Mouse (Mus musculus) testis, adult 2 months (tissue): ENCODE measurements around the gene Cdk1. TPM values are rescaled to one million over a fixed set of nuclear protein-coding genes. Genes with fewer than 3 reads are reported as not detected.

Experiments
- H3K27ac ChIP-seq: fragments of 200-500 bp; 2 replicates; pipeline ENCODE4 v1.5.1; 2012; ENCODE audit warnings: low read depth, low read length; ENCODE audit not compliant: control insufficient read depth, insufficient read depth
- H3K27me3 ChIP-seq: fragments of 200-500 bp; 2 replicates; pipeline ENCODE4 v1.6.1; 2012; ENCODE audit warnings: mild to moderate bottlenecking, low read length, moderate library complexity; ENCODE audit not compliant: control insufficient read depth, insufficient read depth
- H3K36me3 ChIP-seq: fragments of 200-500 bp; 2 replicates; pipeline ENCODE4 v1.6.1; 2012; ENCODE audit warnings: mild to moderate bottlenecking, low read length; ENCODE audit not compliant: control insufficient read depth, insufficient read depth
- H3K4me1 ChIP-seq: fragments of 200-500 bp; 2 replicates; pipeline ENCODE4 v1.6.1; 2012; ENCODE audit warnings: low read length; ENCODE audit not compliant: control insufficient read depth, insufficient read depth
- H3K4me3 ChIP-seq: fragments of 200-500 bp; 2 replicates; pipeline ENCODE4 v1.5.1; 2012; ENCODE audit warnings: low read depth, mild to moderate bottlenecking, low read length, moderate library complexity, mixed read lengths; ENCODE audit not compliant: control insufficient read depth
- CTCF ChIP-seq: fragments of 200-500 bp; IDR thresholded peaks from 2 replicates; pipeline ENCODE4 v1.5.1; 2012; ENCODE audit warnings: low read depth, mild to moderate bottlenecking, inconsistent platforms, low read length, moderate library complexity; ENCODE audit not compliant: control insufficient read depth, insufficient read depth, insufficient replicate concordance
- POLR2A ChIP-seq: fragments of 200-500 bp; IDR thresholded peaks from 2 replicates; pipeline ENCODE4 v1.6.1; 2012; ENCODE audit warnings: low read depth, mild to moderate bottlenecking, inconsistent platforms, low read length, moderate library complexity; ENCODE audit not compliant: control insufficient read depth
- polyA plus RNA-seq: library from polyadenylated mRNA; depleted of rRNA; stranded (reverse); fragments of >200 nt; gene quantifications from 2 replicates; pipeline ENCODE4 v1.2.3, GENCODE M21; 2012

Cdk1 gene
- polyA plus RNA-seq, 1 experiment, result 49.2 TPM

GRCm38 (mm10) chr10:69333212-69333611, 19.5 kb downstream of the Cdk1 start:
- peaks cover under 1% of the 10 kb centered on the region for H3K4me1 ChIP-seq
- no peak overlapping the region for H3K4me3 ChIP-seq
- peaks cover 3% of the 10 kb centered on the region for H3K36me3 ChIP-seq
- no peak overlapping the region for H3K27ac ChIP-seq
- no peaks in the 10 kb centered on the region for H3K27me3 ChIP-seq
- TF ChIP-seq CTCF (no peak), POLR2A (no peak)

GRCm38 (mm10) chr10:69331231-69331630, 21.5 kb downstream of the Cdk1 start:
- Histone ChIP-seq H3K36me3 (no peaks in the 10 kb centered on the region), H3K27me3 (no peaks in the 10 kb centered on the region), H3K4me1 (peaks cover 8% of the 10 kb centered on the region), H3K27ac (no peak overlapping the region), H3K4me3 (no peak overlapping the region)
- TF ChIP-seq CTCF, result no peak
- TF ChIP-seq POLR2A, result no peak

GRCm38 (mm10) chr10:69328656-69329046, 24.1 kb downstream of the Cdk1 start:
- Histone ChIP-seq H3K36me3 (no peaks in the 10 kb centered on the region), H3K27ac (no peak overlapping the region), H3K4me3 (peak overlapping the region; percentile 79), H3K4me1 (peaks cover 12% of the 10 kb centered on the region), H3K27me3 (no peaks in the 10 kb centered on the region)
- TF ChIP-seq POLR2A, result no peak

GRCm38 (mm10) chr10:69328029-69328655, 24.6 kb downstream of the Cdk1 start:
- TF ChIP-seq CTCF (no peak), POLR2A (peak; percentile 48; the same call in 1 of the 2 replicates)
- Histone ChIP-seq H3K36me3 (no peaks in the 10 kb centered on the region), H3K4me3 (peak overlapping the region; percentile 90), H3K27me3 (no peaks in the 10 kb centered on the region), H3K27ac (no peak overlapping the region), H3K4me1 (peaks cover 12% of the 10 kb centered on the region)

- no peaks in the 10 kb centered on the region for H3K36me3 ChIP-seq
- H3K27me3 ChIP-seq, result no peaks in the 10 kb centered on the region
- TF ChIP-seq POLR2A (no peak), CTCF (no peak)
- peak overlapping the region; percentile 90 for H3K4me3 ChIP-seq
- peaks cover 12% of the 10 kb centered on the region for H3K4me1 ChIP-seq
- H3K27ac ChIP-seq, result no peak overlapping the region
Observed at GRCm38 (mm10) chr10:69327362-69327761, 25.4 kb downstream of the Cdk1 start.

GRCm38 (mm10) chr10:69326433-69326832, 26.3 kb downstream of the Cdk1 start:
- TF ChIP-seq POLR2A (no peak), CTCF (no peak)
- no peaks in the 10 kb centered on the region for H3K27me3 ChIP-seq
- no peaks in the 10 kb centered on the region for H3K36me3 ChIP-seq
- peaks cover 12% of the 10 kb centered on the region for H3K4me1 ChIP-seq
- H3K27ac ChIP-seq, result no peak overlapping the region
- H3K4me3 ChIP-seq, result peak overlapping the region; percentile 56

- H3K27me3 ChIP-seq, result no peaks in the 10 kb centered on the region
- H3K4me3 ChIP-seq, result peak overlapping the region; percentile 1; the same call in 1 of the 2 replicates
- TF ChIP-seq CTCF, result no peak
- no peak overlapping the region for H3K27ac ChIP-seq
- peaks cover 21% of the 10 kb centered on the region for H3K4me1 ChIP-seq
- no peaks in the 10 kb centered on the region for H3K36me3 ChIP-seq
Observed at GRCm38 (mm10) chr10:69324816-69325215, 27.9 kb downstream of the Cdk1 start.

GRCm38 (mm10) chr10:69323986-69324385, 28.8 kb downstream of the Cdk1 start:
- no peak overlapping the region for H3K27ac ChIP-seq

More at GRCm38 (mm10) chr10:69323986-69324385, 28.8 kb downstream of the Cdk1 start:
- no peak for TF ChIP-seq POLR2A
- TF ChIP-seq CTCF, result no peak
- peak overlapping the region; percentile 26; the same call in 1 of the 2 replicates for H3K4me3 ChIP-seq
- peaks cover 22% of the 10 kb centered on the region for H3K4me1 ChIP-seq
- no peaks in the 10 kb centered on the region for H3K27me3 ChIP-seq
- no peaks in the 10 kb centered on the region for H3K36me3 ChIP-seq
